Mouse (Mus musculus) ES-E14 (cell line): ENCODE data around the gene Homer2. TPM values are rescaled to one million over a fixed set of nuclear protein-coding genes. Genes with fewer than 3 reads are reported as not detected.
A peak's percentile ranks its signal among the peaks of the same experiment; 100 is the strongest.

Experiments used
- DNase-seq: peaks from one replicate; pipeline ENCODE4 v3.0.0-alpha.2; 2013; ENCODE audit warnings: low read depth, low spot score
- H3K27ac ChIP-seq: 2 replicates; pipeline ENCODE4 v1.5.1; 2012; ENCODE audit warnings: low read depth, mild to moderate bottlenecking, low read length, moderate library complexity, mixed read lengths; ENCODE audit not compliant: poor library complexity, insufficient read depth, severe bottlenecking
- H3K36me3 ChIP-seq: 2 replicates; pipeline ENCODE4 v1.6.1; 2012; ENCODE audit warnings: mild to moderate bottlenecking, low read length, moderate library complexity, mixed read lengths; ENCODE audit not compliant: control insufficient read depth, poor library complexity, insufficient read depth, severe bottlenecking
- H3K4me1 ChIP-seq, 2 experiments: fragments of 150-350 bp in 1 of 2; sonication (generic) in 1 of 2; 2 replicates each; pipeline ENCODE4 v1.6.1; 2012; ENCODE audit warnings: low read length in 2 of 2, mild to moderate bottlenecking in 1 of 2, mixed read lengths in 1 of 2; ENCODE audit not compliant: control insufficient read depth in 2 of 2, insufficient read depth in 2 of 2, poor library complexity in 1 of 2
- H3K4me3 ChIP-seq, 2 experiments: fragments of 150-350 bp in 1 of 2; sonication (generic) in 1 of 2; 2 replicates each; pipeline ENCODE4 v1.5.1; 2012; ENCODE audit warnings: low read length in 2 of 2, low read depth in 1 of 2, mild to moderate bottlenecking in 1 of 2, mixed read lengths in 1 of 2; ENCODE audit not compliant: insufficient read depth in 1 of 2, poor library complexity in 1 of 2, severe bottlenecking in 1 of 2
- H3K9ac ChIP-seq: 2 replicates; pipeline ENCODE4 v1.6.1; 2012; ENCODE audit warnings: low read depth, mild to moderate bottlenecking, low read length, mixed read lengths; ENCODE audit not compliant: poor library complexity, insufficient read depth, severe bottlenecking
- H3K9me3 ChIP-seq: fragments of 150-350 bp; sonication (generic); 2 replicates; pipeline ENCODE4 v1.6.1; 2012; ENCODE audit warnings: low read depth, mild to moderate bottlenecking, low read length; ENCODE audit not compliant: control insufficient read depth, insufficient read depth
- CHD2 ChIP-seq: IDR thresholded peaks from 2 replicates; pipeline ENCODE4 v1.6.1; 2014; ENCODE audit warnings: mild to moderate bottlenecking, low read depth, low read length, inconsistent platforms
- HCFC1 ChIP-seq: IDR thresholded peaks from 2 replicates; pipeline ENCODE4 v1.6.1; 2012; ENCODE audit warnings: low read length, inconsistent platforms, borderline replicate concordance; ENCODE audit not compliant: insufficient read depth
- MAFK ChIP-seq: IDR thresholded peaks from 2 replicates; pipeline ENCODE4 v1.6.1; 2014; ENCODE audit warnings: mild to moderate bottlenecking, low read depth, low read length, inconsistent platforms; ENCODE audit not compliant: insufficient read depth
- ZC3H11A ChIP-seq: IDR thresholded peaks from 2 replicates; pipeline ENCODE4 v1.6.1; 2012; ENCODE audit warnings: low read depth, mild to moderate bottlenecking, inconsistent platforms, low read length, borderline replicate concordance
- ZNF384 ChIP-seq: IDR thresholded peaks from 2 replicates; pipeline ENCODE4 v1.6.1; 2012; ENCODE audit warnings: low read depth, low read length, inconsistent platforms
- in situ Hi-C, 2 experiments: fragments of 600-800 bp; cut with MboI; formaldehyde crosslinking; loops; one replicate each; pipeline ENCODE4 v1.15.1; 2025; ENCODE audit warnings: low sequenced_read_pairs in 2 of 2, inconsistent platforms in 1 of 2; ENCODE audit not compliant: unreplicated experiment in 2 of 2
- total RNA-seq: library from RNA; depleted of rRNA; stranded (reverse); fragments of 300-350 nt; gene quantifications from 2 replicates; pipeline ENCODE4 v1.2.3, GENCODE M21; 2012

The Homer2 gene
- total RNA-seq, 1 experiment: 6.5 TPM

DNA sequence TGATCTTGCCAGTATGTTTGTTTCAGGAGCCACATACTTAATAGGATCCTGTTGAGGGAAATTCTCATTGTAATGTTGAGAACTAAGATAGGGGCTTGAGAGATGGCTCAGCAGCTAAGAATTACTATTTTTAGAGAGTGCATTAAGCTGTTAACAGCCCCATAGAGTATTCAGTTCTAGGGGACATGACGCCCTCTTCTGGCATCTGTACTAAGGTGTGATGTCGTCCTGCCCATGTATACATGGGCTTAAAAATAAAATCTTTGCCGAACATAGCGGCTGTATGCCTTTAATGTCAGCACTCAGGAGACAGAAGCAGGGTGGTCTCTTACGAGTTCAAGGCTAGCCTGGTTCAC is 136.6 kb downstream of the Homer2 start:
- Histone ChIP-seq H3K36me3 (peaks cover 2% of the 10 kb centered on the region; the same call in 1 of the 2 replicates), H3K4me1 (peaks cover 0 to 2% of the 10 kb centered on the region in 2 experiments; a peak in 2 of 4 replicates), H3K27ac (no peak overlapping the region), H3K4me3 (peak overlapping the region; percentile 12 to 77; a peak in 3 of 4 replicates), H3K9me3 (no peaks in the 10 kb centered on the region), H3K9ac (no peak overlapping the region)
- in situ Hi-C loops: no loop called here
- TF ChIP-seq ZC3H11A: peak; percentile 21; the same call in 1 of the 2 replicates
- no peak for TF ChIP-seq MAFK
- TF ChIP-seq HCFC1: no peak
- DNase-seq: no peak

DNA sequence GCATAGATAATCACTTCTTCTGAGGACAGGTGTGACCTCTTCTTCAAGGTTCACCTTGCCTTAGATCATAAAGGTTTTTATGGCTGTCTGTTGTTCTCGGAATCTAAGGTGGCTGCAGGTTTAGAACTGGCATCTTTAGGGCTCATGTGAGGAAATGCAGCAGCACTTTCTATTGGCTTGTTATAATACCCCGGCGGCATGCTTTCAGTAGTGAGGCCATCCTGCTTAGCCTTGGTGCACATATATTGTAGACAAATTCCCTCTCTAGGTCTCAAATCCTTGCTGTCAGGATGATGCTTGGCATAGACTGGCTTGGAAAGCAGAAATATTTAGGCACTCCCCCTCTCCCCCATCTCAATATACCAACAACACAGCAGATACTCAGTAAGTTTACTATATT is 137.1 kb downstream of the Homer2 start:
- Histone ChIP-seq H3K9me3 (no peaks in the 10 kb centered on the region), H3K36me3 (no peaks in the 10 kb centered on the region; the same call in 1 of the 2 replicates), H3K9ac (no peak overlapping the region), H3K27ac (no peak overlapping the region), H3K4me1 (peaks cover 0 to 2% of the 10 kb centered on the region in 2 experiments; a peak in 2 of 4 replicates), H3K4me3 (no peak overlapping the region)
- TF ChIP-seq MAFK: no peak
- no peak for TF ChIP-seq CHD2
- no peak for TF ChIP-seq HCFC1
- DNase-seq: no peak
- in situ Hi-C loops: no loop called here

DNA sequence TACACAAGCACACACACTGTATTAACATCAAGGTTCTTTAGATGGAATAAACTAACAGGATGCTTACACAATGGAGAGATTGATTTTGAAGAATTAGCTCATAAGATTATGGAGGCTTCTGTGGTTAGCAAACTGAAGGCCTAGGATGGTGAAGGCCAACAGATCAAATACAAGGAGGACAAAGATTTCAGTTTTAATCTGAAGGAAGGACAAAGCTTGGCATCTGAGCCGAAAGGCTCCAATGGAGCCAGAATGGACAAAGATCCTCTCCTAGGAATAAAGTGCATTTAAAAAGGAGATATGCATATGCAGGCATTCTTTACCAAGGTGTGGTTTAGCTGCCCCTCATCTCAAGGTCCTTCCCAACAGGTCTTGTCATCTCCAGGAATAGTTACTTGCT is 137.5 kb downstream of the Homer2 start:
- no peaks in the 10 kb centered on the region; the same call in 1 of the 2 replicates for H3K36me3 ChIP-seq
- H3K9me3 ChIP-seq: no peaks in the 10 kb centered on the region
- H3K4me1 ChIP-seq: peaks cover 0 to 2% of the 10 kb centered on the region in 2 experiments; a peak in 2 of 4 replicates
- no peak overlapping the region for H3K4me3 ChIP-seq
- no peak for TF ChIP-seq ZNF384
- TF ChIP-seq MAFK: no peak
- TF ChIP-seq ZC3H11A: no peak
- no peak for TF ChIP-seq HCFC1
- TF ChIP-seq CHD2: no peak
- H3K27ac ChIP-seq: no peak overlapping the region
- H3K9ac ChIP-seq: no peak overlapping the region
- in situ Hi-C loops: no loop called here
- no peak for DNase-seq

DNA sequence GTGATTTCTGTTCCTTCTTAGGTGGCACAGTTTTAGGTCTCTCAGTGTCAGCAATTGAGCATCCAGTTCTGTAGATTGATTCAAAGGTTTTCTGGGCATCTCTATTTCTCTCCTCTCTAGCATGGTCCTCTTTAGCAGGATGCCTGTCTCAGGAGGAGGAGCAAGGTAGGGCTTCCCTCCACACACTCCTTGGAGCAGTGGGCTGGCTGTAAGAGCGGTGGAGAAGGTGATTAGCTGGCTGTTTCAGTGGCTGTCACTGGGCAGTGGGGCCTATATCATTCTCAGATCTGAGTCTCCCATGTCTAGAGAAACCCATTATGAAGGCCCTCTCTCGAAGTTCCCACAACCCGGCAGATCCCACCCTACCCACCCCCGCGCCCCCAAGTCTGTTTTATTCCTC is 139.9 kb downstream of the Homer2 start:
- Histone ChIP-seq H3K36me3 (no peaks in the 10 kb centered on the region), H3K9ac (no peak overlapping the region), H3K4me1 (peaks cover 0 to 2% of the 10 kb centered on the region in 2 experiments; a peak in 2 of 4 replicates), H3K27ac (no peak overlapping the region), H3K9me3 (no peaks in the 10 kb centered on the region), H3K4me3 (no peak overlapping the region)
- in situ Hi-C loops: no loop called here
- TF ChIP-seq CHD2 (no peak), MAFK (no peak), ZC3H11A (no peak), HCFC1 (no peak), ZNF384 (no peak)
- DNase-seq: no peak

DNA sequence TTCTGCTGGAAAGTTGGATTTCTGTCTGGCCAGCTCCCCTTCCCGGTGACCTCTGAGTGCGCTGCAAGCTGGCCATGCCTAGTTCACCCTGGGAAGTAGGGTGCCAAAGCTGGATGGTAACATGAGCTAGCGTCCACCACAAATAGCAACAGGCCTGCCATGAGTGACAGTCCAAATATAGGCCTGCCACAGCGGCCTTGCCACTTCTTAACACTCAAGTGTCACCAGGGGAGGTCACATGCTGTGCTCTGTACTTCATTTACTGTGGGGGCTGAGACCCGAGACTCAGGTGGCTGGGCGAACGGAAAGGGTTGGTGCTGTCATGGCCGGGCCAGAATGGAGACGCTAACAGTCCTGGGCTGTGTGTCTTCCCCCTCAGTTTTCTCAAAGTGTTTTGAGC is 140.4 kb downstream of the Homer2 start, which contains the start of gene Fsd2:
Fsd2 (minus strand) TSS at position 53 of the 400 bp plus-strand sequence.
- in situ Hi-C loops: no loop called here
- no peak for DNase-seq
- no peak within 1 kb of the TSS for H3K4me3 ChIP-seq
- no peak within 1 kb of the TSS for H3K9ac ChIP-seq
- no peaks in the 10 kb centered on the region for H3K36me3 ChIP-seq
- no peaks in the 10 kb centered on the region for H3K9me3 ChIP-seq
- peaks cover 0 to 2% of the 10 kb centered on the region in 2 experiments; a peak in 1 of 4 replicates for H3K4me1 ChIP-seq
- no peak within 1 kb of the TSS for H3K27ac ChIP-seq
- TF ChIP-seq ZC3H11A (no peak), ZNF384 (no peak), MAFK (no peak), HCFC1 (no peak), CHD2 (no peak)
